Mouse (Mus musculus) E14TG2a.4 (cell line): Measurements from ENCODE around the gene Tubg1.

ENCODE experiments used
- H3K27me3 ChIP-seq: 2 replicates; pipeline ENCODE4 v1.6.1; 2014; ENCODE audit warnings: low read length, control low read depth; ENCODE audit not compliant: insufficient read depth
- H3K36me3 ChIP-seq: 2 replicates; pipeline ENCODE4 v1.6.1; 2014; ENCODE audit warnings: low read length, control low read depth; ENCODE audit not compliant: insufficient read depth
- H3K4me1 ChIP-seq: replicated peaks from 2 replicates; pipeline ENCODE4 v1.6.1; 2014; ENCODE audit warnings: low read depth, low read length, control low read depth
- H3K4me3 ChIP-seq: replicated peaks from 2 replicates; pipeline ENCODE4 v1.5.1; 2014; ENCODE audit warnings: mild to moderate bottlenecking, low read length
- H3K9me3 ChIP-seq: 2 replicates; pipeline ENCODE4 v1.6.1; 2014; ENCODE audit warnings: low read length, control low read depth
- CTCF ChIP-seq: conservative IDR thresholded peaks from 2 replicates; pipeline ENCODE4 v1.5.1; 2014; ENCODE audit warnings: low read length
- NANOG ChIP-seq: IDR thresholded peaks from 2 replicates; pipeline ENCODE4 v1.6.1; 2014; ENCODE audit warnings: borderline replicate concordance, low read length, mixed read lengths
- POU5F1 ChIP-seq: IDR thresholded peaks from 2 replicates; pipeline ENCODE4 v1.6.1; 2014; ENCODE audit warnings: low read length, borderline replicate concordance

Tubg1 gene

GRCm38 (mm10) chr11:101164351-101164665 lies 44.6 kb downstream of the Tubg1 start:
- Histone ChIP-seq H3K4me1 (peaks cover 49% of the 10 kb centered on the region), H3K27me3 (peaks cover 82% of the 10 kb centered on the region), H3K9me3 (no peaks in the 10 kb centered on the region), H3K36me3 (peaks cover 15% of the 10 kb centered on the region), H3K4me3 (peak overlapping the region; percentile 74)
- TF ChIP-seq POU5F1 (no peak), NANOG (no peak), CTCF (no peak)

- no peaks in the 10 kb centered on the region for H3K9me3 ChIP-seq
- H3K4me3 ChIP-seq = peak overlapping the region; percentile 74
- peaks cover 55% of the 10 kb centered on the region for H3K4me1 ChIP-seq
- TF ChIP-seq POU5F1 (no peak), NANOG (no peak), CTCF (no peak)
- peaks cover 87% of the 10 kb centered on the region for H3K27me3 ChIP-seq
- peaks cover 15% of the 10 kb centered on the region for H3K36me3 ChIP-seq
Observed at GRCm38 (mm10) chr11:101164677-101165580, 45.2 kb downstream of the Tubg1 start.

GRCm38 (mm10) chr11:101166357-101166756 lies 46.6 kb downstream of the Tubg1 start:
- Histone ChIP-seq H3K27me3 (peaks cover 94% of the 10 kb centered on the region), H3K4me3 (no peak overlapping the region), H3K36me3 (peaks cover 15% of the 10 kb centered on the region), H3K9me3 (no peaks in the 10 kb centered on the region), H3K4me1 (peaks cover 62% of the 10 kb centered on the region)
- TF ChIP-seq POU5F1 = no peak
- TF ChIP-seq NANOG = no peak
- no peak for TF ChIP-seq CTCF

- TF ChIP-seq NANOG (no peak), POU5F1 (no peak), CTCF (no peak)
- H3K27me3 ChIP-seq = peaks cover 92% of the 10 kb centered on the region
- peaks cover 15% of the 10 kb centered on the region for H3K36me3 ChIP-seq
- no peaks in the 10 kb centered on the region for H3K9me3 ChIP-seq
- H3K4me3 ChIP-seq = no peak overlapping the region
- H3K4me1 ChIP-seq = peaks cover 61% of the 10 kb centered on the region
Observed at GRCm38 (mm10) chr11:101167211-101167962, 47.6 kb downstream of the Tubg1 start.

GRCm38 (mm10) chr11:101167963-101168300 lies 48.2 kb downstream of the Tubg1 start:
- no peak overlapping the region for H3K4me3 ChIP-seq
- peaks cover 15% of the 10 kb centered on the region for H3K36me3 ChIP-seq
- peaks cover 60% of the 10 kb centered on the region for H3K4me1 ChIP-seq
- no peaks in the 10 kb centered on the region for H3K9me3 ChIP-seq
- peaks cover 91% of the 10 kb centered on the region for H3K27me3 ChIP-seq
- TF ChIP-seq CTCF = no peak
- no peak for TF ChIP-seq POU5F1
- TF ChIP-seq NANOG = no peak

GRCm38 (mm10) chr11:101168301-101168980 lies 48.7 kb downstream of the Tubg1 start:
- no peak overlapping the region for H3K4me3 ChIP-seq
- no peak for TF ChIP-seq POU5F1
- no peak for TF ChIP-seq CTCF
- TF ChIP-seq NANOG = no peak
- H3K4me1 ChIP-seq = peaks cover 60% of the 10 kb centered on the region
- no peaks in the 10 kb centered on the region for H3K9me3 ChIP-seq
- H3K36me3 ChIP-seq = peaks cover 15% of the 10 kb centered on the region
- H3K27me3 ChIP-seq = peaks cover 91% of the 10 kb centered on the region

GRCm38 (mm10) chr11:101169301-101170107 lies 49.8 kb downstream of the Tubg1 start:
- peaks cover 64% of the 10 kb centered on the region for H3K4me1 ChIP-seq
- peak overlapping the region; percentile 84 for H3K4me3 ChIP-seq
- no peak for TF ChIP-seq CTCF
- no peaks in the 10 kb centered on the region for H3K9me3 ChIP-seq
- peaks cover 15% of the 10 kb centered on the region for H3K36me3 ChIP-seq
- H3K27me3 ChIP-seq = peaks cover 91% of the 10 kb centered on the region

- Histone ChIP-seq H3K4me1 (peaks cover 59% of the 10 kb centered on the region), H3K27me3 (peaks cover 91% of the 10 kb centered on the region), H3K9me3 (no peaks in the 10 kb centered on the region), H3K36me3 (peaks cover 15% of the 10 kb centered on the region), H3K4me3 (peak within 1 kb of the TSS; percentile 84)
- TF ChIP-seq POU5F1 (no peak), CTCF (no peak), NANOG (no peak)
Observed at GRCm38 (mm10) chr11:101170354-101170810, 50.6 kb downstream of the Tubg1 start, which contains the start of gene Cntnap1. Cntnap1 (plus strand) TSS chr11:101170523.
